Mouse (Mus musculus) retina, embryonic 14.5 days (tissue): ENCODE results near the gene Lhfpl2.

Experiments
- DNase-seq: peaks from one replicate; pipeline ENCODE4 v3.0.0-alpha.2; 2015; ENCODE audit warnings: low spot score

Gene Lhfpl2

DNA sequence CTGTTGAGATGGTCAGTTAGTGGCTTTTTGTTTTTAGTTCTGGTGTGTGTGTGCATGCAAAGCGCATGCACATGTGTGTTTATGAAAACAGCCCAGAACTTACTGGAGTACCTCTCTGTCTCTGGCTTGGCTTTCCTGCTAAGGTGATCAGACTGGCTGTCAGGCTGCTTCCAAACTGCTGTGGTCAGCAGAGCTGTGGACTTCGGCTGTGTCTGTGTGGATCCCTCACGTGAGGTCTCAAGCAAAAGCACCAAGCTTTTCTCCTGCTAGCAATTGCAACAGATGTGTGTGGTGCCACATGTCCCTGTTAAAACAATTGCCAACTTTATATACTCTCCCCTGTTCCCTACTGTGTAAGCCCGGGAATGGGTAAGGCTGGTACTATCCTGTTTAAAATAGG lies 82.8 kb downstream of the Lhfpl2 start:
- DNase-seq: no peak

DNA sequence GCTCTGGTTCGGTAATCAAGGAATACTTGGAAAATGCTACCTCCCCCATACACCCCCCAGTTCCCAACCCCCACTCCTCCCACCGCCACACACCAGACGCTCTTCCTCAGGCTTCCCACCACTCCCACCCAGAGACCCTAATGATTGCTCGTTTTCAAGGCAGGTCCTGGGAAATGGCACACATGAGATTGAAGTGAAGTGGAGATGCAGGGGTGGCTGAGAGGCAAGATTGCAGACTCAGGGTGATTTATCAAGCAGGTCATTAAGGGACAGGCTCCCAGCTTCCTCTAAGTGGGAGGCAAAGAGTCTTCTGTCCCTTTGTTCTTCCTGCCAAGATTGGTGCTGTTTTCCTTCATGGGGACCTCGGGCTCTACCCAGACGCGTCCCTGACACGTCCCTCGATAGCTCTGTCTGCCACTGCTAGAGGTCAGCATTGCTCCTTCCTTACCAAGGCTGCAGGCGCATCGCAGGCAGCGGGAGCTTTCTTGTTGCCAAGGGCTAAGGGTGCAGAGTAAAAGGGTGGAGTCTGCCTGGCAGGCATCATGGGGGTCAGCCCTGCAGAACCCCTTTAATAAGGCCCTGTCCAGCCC lies 85.6 kb downstream of the Lhfpl2 start:
- DNase-seq: peak; percentile 65

DNA sequence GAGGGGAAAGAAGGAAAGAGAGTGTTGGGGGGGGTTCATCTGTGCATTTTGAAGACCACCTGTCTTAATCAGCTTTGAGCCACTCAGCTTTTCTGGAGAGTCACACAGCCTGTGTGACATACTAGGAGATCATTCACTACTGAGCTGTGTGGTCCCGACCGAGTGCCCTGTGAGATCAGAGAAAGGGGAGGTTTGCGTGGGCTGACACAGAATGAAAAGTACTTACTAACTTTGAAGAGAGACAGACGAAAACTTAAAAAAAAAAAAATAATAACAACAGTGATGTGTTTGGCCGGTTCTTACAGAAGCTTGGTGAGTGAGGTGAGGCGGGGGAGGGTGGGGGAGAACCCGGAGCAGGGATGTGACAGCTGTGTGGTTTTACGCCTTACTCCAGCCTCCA lies 86.9 kb downstream of the Lhfpl2 start:
- DNase-seq: no peak

DNA sequence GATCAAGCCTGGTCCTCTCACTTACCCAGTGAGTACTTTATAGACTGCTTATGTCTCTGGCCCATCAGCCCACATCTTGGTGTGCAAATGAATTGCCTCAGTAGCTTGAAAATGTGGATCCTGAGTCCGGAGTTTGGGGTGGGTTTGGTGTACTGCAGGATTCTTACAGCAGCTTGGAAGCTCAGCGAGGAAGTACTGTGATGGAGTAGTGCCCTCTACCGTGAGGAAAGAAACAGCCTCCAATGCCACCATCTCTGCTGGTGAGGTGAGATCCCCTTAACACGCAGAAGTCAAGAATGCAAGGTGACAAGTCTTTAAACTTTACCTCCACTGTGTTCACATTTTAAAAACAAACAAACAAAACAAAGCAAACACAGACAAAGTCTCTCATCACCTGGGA lies 89.7 kb downstream of the Lhfpl2 start:
- DNase-seq: peak; percentile 31

DNA sequence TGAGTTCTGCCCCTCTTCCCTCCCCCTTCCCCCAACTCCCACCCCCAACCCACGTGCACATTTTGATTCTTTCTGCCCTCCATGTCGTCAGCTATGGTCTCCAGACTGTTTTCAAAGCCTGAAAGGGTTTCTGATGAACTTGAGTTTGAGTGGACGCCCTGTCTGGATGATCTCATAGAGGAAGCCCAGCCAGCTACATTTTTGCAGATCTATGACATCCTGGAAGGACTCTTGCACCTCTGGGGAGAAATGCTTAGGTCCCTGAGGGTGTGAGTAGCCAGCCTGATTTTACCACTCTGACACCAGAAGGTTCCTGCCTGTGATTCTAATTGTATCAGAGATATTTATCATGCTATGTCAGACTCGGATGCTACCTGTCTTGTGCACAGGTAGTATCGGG lies 91.4 kb downstream of the Lhfpl2 start:
- DNase-seq: no peak

DNA sequence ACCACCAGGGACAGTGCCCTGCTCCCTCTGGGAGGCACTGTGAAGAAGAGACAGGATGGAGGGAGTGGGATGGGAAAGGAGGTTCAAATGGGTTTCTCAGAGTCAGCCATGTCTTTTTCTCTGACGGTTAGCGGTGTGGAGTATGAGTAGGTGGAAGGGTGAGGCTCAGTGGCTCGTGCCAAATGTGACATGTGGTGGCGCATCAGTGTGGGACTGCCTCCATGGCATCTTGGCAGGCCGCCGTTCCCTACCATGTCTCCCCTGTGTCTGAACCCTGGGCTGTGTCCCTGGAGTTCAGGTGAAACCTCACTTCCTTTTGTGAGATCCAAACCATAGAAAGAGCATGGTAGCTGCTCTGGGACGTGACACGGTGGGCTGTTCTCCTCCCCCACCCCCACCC lies 92.2 kb downstream of the Lhfpl2 start:
- no peak for DNase-seq

DNA sequence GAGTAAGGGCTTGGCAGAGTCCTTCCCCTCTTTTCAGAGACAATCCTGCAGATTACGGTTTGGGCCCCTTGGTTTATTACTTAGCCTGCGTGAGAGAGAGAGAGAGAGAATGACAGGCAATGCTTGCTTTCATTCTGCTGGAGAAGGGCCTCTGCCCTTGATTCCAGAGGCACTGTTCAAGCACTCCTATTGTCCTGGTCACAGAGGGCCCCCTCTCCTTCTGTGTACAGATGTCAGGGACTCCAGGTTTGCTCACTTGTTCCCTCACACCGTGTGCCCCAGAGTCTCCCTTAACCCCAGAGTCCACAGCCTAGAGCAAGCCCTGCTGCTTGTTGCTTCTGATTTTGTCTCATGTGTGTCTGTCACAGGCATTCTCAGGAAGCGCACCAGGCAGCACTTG lies 93.7 kb downstream of the Lhfpl2 start:
- no peak for DNase-seq

DNA sequence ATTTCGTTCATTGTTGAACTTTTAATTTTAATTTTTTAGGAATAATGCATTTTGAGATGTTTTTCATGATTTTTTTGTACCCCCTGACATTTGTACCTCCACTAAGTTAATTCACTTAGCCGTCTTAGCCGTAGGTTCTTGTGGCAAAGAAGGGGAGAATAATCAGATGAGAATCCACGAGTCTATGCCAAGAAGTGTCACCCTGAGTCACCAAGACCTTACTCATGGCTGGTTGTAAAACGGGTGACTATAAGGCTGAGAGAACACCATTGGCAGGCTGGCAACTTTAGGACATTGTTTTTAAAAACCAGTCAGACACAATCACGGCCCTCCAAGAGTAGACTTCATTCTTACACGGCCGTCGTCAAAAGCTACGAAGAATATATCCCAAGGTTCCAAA lies 95.2 kb downstream of the Lhfpl2 start:
- DNase-seq: no peak

DNA sequence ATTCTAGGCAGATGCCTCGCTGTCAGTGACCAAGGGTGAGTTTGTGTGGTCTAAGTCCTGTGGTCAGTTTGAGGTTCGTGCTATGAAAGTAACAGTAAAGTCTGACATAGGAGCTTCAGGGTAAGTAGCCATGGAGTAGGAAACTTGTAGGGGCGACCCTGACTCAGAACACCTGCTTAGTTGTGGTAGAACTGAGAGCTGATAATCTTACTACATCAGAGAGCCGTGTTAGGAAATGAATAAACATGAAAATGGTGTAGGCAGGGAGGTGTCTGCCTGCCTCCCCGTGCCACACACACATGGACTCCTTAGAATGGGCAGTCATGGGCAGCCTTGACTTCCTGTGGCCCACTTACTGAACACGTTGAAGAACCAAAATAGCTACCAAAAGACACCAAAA lies 96.1 kb downstream of the Lhfpl2 start:
- DNase-seq: no peak

DNA sequence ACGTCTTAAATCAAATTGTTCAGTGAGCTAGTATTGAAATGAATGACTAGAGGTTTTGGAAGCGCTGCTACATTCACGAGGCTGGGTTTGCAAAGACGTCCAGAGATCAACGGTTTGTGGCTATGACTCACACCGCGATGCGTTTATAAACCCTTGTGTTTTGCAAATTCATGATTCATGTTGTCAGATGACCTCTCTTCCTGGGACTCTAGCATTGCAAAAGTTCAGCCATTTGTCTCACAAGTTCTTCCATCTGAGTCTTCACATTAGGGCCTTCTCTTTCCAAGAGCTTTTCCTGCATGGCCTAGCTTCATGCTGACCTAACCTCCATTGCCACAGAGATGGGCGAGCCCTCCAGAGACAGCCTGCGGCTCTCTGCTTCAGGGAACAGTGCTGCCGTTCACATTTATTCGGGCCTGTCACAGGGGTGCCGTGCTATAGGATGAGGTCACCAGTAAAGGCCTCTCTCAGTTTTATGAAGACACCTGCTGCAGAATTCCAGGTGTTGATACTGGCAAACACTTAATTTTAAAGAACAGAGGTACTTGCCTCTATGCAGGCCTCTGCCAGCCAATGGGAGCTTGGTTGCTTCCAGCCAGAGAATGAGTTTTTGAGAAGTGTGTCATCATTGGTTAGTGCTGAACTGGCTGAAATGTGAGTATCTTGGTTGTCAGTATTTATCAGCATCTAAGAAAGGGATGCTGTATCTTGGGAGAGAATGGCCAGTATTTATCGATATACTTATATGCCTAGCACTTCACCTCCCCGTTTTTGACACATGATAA lies 97.1 kb downstream of the Lhfpl2 start:
- no peak for DNase-seq

DNA sequence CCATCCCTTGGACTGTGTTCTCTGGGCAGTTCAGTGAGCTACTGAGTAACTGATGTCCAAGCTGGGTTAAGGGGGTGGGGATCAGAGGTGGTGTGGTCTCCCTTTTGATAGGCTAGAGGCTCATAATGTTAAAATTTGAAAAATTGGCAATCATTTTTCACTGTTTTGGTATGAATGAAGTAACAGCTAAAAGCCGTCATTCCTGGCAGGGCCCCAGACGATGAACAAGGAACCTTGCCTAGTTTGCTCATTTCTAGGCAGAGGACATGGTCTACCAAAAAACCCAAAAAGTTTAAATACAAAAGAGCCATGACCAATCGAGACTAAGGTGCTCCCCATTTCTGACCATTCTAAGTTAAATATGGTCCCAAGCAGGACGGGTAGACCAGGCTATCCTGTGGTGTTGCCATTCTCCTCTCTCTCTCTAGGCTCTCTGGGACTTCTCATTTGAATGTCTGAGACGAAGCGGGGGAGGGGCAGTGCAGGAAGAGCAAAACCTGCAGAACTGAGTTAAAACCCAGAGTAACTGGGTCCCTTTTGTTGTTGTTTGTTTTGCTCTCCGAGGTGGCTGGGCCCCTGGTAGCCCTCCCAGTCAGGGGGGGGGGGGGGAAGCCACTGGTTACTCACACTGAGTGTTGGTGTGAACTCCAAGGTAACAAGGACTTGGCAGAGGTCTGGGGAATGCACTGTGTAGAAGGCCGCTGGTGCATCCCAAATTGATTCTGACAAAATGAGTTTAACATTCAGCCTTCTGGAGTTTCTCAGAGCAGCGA lies 98.2 kb downstream of the Lhfpl2 start:
- no peak for DNase-seq

DNA sequence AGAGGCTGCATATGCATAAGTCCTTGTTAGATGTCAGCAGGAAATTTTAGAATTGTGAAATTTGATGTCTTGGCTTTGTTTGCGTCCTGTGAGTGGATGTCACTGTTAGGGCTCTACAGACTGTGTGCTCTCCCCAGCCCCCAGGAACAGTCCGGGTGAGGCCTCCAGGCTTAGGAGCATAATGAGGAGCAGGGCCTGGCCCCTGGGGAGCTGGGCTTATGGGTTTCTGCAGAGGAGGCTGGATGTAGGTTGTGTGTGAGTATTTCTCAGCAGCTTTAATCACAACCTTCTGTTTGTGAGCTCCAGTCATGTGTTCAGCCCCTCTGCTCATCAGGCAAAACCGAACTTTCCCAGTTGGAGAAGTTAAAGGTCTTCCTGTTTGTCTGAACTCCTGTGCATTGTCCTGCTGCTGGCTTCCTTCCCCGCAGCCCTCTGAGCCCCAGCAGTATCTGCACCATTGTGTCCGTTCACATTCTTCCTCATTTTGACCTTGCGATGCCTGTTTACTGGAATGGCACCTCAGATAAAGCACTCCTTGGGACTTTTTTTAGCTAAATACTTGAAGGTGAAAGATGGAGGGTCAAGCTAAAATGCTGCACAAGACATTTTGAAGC lies 101.4 kb downstream of the Lhfpl2 start:
- no peak for DNase-seq

DNA sequence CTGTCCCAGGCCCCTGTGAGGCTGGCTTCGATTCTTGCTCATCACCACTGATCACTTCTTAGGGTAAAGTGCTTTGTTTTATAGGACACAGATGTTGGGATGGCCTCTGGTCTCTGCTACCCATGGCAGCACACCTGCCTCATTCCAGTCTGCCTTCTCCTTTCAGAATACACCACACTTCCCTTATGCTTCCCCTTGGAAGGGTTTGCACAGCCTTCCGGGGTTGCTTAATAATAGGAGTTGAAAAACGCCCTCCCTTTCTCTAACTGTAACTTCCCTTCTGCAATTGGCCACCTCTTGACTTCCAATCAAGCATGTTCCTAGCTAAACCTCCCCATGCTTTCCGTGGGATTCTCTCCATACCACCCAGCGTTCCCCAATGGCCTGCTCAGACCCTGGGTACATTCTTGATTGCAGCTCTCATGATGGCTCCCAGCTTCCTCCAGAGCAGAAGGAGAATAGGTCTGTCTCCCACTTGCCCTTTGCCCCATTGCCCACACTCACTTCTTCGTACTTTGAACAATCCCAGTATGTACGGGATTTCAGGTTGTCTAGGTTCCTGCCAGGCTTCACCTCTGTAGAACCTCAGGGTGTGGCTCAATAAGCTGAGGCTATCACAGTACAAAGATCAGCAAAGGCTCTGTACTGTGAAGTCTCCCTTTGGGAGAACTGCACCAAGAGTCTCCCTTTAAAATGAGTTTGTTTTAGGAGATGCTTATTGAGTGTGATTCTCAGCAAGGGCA lies 102.1 kb downstream of the Lhfpl2 start:
- DNase-seq: no peak

DNA sequence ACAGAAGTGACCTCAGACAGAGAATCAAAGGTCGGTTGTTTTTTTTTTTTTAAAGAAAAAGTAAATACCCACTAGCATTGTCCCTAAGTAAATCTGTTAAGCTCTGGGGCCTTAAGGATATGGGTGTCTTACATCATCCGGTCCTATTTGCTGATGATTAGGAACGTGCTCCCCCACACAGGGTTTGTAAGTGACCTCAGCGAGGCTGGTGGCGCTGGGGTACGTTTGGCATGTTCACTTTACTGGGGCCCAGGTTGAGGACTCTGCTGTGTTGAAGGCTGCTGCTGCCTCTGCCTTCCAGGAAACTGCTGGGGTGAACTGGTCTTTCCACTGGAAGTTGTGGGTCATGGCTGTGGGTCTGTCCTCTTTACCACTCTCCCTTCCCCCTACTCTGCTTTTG lies 106.9 kb downstream of the Lhfpl2 start:
- no peak for DNase-seq

DNA sequence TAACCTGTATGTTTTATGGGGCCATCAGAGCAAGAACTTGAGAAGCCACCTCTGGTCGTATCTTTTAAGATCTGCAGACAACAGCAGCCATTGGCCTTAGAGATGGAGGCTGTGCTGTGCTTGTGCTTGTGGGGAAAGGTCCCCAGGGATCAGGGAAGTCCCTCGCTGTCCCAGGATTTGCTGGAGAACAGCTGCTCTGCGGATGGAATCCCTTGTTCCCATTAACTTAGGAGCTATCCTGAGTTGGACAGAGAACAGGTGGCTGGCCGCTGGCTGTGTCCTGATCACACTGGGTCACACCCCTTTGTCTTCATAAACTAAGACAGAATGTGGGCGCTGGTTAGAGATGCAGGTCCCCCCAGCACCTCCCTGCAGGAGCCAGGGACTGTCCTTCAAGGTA lies 110.7 kb downstream of the Lhfpl2 start:
- no peak for DNase-seq

DNA sequence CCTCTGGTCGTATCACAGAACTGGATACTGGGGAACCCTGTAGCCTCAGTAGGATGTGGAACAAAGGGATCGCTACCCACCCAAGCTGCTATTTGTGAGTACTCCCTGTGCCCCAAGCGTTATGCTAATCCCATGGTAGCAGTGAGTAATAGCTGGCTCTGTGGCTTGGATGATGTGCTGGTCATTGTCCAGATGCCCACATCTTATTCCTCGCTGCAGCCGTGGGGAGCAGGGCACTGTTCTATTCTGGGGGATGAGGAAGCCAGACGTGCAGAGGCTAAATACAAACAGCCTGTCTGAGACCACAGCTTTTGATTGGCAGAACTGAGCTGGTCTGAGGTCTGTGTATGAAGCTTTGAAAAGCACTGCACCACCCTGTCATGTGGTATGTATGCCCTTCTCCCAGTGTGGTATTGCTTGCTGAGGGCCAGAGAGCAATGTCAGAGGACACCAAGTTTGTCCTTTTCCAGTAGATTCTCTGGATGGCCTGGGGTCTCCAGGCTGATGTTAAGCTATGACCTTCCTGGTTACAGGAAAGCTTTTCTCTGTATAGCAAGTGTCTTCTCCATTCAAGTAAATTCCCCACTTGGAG lies 111.8 kb downstream of the Lhfpl2 start:
- DNase-seq: no peak

DNA sequence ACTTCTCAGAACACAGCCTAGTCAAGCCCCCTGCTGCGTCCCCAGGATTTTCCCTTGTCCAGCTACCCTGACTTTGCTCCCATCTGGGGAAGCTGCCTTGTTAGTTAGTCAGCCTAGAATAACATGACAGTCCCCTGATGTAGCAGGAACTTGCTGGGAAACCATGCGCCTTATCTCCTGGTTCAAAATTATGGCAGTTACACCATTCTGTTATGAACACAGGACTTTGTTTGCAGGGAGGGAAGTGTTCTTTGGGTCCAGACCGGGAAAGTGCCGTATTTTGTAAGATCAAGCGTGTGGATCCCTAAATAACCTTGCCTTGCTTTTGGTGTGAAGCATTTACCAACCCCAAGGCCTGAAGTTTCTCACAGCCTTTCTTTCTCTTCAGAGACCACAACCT lies 114.0 kb downstream of the Lhfpl2 start:
- DNase-seq: no peak

DNA sequence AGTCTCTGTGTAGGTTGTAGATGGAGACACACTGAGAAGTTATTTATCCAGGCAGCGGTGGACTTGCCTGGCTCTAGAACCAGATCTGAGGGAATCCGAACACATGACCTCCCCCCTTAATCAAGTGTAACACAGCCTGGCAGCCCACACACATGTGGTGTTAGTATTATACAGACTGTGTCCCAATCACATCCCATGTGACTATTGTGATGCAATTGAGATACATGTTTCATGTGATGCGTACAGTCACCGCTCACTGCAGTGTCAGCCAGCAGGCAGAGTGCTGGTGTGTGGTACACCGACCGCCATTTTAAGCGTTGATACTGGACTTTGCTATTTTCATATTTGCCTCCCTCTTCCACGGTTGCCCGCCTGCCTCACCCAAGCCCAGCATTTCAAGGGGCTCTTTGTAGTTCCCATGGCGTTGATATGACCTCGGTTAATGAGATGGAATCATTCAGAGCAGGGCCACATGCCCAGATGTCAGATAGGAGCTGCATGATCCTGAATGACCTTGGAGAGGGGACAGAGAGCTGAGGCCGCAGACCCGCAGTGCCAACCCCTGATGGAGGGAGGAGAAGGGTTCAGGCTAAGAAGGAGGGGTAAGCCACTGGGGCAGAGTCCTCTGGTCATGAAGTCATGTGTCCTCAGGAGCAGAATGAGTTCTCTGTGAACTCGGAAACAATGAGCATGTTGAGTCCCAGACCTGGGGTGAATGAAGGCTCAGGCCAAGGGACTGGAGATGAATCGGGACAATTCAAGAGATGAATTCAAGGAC lies 115.1 kb downstream of the Lhfpl2 start:
- DNase-seq: no peak

DNA sequence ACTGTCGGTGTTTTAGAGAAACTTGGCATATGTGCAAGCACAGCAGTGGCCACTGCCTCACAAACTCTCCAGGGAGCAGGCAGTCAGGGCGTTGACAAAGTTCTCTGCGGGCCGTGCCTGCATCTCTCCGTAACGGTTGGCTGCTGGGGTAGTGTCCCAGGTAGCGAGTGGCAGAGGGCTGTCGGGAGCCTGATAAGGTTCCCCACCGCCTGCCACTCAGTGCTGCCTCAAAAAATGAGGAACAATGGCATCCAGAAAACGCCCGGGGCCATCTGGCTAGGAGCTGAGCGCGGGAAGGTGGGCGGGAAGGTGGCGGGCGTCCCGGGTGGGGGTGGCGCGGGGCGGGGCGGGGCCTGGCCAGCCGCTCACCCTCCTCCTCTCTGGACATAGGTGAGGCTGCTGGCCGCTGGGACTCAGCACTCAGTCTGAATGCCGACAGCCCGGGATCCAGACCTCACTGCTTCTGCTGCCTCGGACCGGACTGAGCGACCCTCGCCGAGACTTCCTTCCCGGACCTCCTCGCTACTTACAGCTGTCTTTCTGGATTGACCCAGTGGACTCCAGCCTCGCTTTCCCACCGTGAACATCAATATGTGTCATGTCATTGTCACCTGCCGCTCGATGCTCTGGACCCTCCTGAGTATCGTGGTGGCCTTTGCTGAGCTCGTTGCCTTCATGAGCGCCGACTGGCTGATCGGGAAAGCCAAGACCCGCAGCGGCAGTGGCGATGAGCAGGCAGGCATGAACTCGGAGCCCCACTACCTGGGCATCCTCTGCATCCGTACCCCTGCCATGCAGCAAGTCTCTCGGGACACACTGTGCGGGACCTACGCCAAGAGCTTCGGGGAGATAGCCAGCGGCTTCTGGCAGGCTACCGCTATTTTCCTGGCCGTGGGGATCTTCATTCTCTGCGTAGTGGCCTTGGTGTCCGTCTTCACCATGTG lies 116.3 kb downstream of the Lhfpl2 start:
- DNase-seq: peak; percentile 54
